Mouse (Mus musculus) gastrocnemius, postnatal 14 days (tissue): Measurements from ENCODE around the gene Tsr2. TPM values are rescaled to one million over a fixed set of nuclear protein-coding genes. Genes with fewer than 3 reads are reported as not detected.
A peak's percentile ranks its signal among the peaks of the same experiment; 100 is the strongest.

Source experiments
- DNase-seq: peaks from one replicate; pipeline ENCODE4 v3.0.0; 2021; ENCODE audit warnings: mixed read lengths
- intact Hi-C: fragments of 180-260 bp; cut with DNase I; formaldehyde crosslinking; loops from one replicate; pipeline ENCODE4 v1.15.1; 2025; ENCODE audit warnings: low total_unique reads
- long read RNA-seq, 2 experiments: library from polyadenylated mRNA; stranded (forward); transcript quantifications; one replicate each; pipeline ENCODE4 v2.0.0; 2021
- total RNA-seq, 2 experiments: library from RNA; stranded (reverse); gene quantifications; 2 replicates each; pipeline ENCODE4 v1.2.3; 2021

Gene Tsr2
- 1 to 10 TPM; 8.7 to 9.7 TPM for total RNA-seq
- long read RNA-seq, experiment 1, partial matches to known transcripts: 0 of 4 reads
- long read RNA-seq, experiment 1, other reads (novel, unspliced or antisense): 1 of 4 reads
- long read RNA-seq, experiment 2, partial matches to known transcripts: 0 of 8 reads
- long read RNA-seq, experiment 2, other reads (novel, unspliced or antisense): 2 of 8 reads

DNA sequence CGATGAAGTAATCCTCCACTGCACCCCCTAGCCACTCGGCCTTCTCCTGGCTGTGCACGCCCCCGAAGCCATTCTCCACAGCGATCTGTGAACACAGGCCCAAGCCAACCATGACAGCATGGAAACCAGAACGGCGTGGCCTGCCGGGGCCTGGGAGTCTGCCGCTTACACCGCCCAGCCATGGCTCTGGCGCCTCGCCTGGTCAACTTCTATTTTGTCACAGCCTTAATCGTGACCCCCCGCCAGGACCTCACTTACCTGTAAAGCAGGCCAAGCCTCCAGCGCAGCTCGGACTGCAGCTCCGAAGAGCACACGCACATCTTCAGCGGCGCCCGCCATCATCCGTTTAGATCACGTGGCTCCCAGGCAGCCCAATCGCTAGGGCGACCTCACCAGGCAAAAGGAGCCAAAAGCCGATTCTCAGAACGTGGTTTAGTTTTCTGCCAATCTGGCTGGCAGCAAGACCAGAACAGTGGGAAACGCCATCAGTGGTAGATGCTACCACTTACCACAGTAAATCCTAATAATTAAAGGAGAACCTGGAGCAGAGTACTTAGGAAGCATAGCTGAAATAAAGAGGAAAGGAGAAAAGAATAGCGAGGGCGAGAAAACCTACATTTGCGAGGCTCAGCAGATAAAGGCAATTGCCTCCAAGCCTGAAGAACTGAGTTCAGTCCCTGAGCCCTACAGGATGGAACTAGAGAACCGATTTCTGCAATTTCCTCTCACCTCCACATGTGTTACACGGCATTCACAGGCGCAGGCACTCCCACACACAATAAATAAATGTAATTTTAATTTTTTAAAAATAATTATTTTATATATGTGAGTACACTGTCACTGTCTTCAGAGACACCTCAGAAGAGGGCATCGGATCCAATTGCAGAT, at the start of gene Tsr2:
Gene Tsr2, minus strand, starts transcription at position 373 of the 888 bp plus-strand sequence.
- intact Hi-C loops: no loop called here
- peak; percentile 72 for DNase-seq

DNA sequence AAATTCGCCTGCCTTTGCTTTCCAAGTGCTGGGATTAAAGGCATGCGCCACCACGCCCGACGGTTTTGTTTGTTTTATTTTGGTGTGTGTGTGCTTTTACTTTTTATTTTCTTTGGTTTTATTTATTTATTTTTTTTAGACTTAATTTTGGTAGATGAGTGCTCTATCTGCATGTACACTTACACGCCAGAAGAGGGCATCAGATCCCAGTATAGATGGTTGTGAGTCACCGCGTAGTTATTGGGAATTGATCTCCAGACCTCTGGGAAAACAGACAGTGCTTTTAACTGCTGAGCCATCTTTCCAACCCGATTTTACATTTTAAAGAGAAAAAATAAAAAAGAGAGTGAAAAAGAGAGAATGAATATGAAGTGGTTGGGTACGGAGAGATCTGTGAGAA, 36.4 kb upstream of the Tsr2 start:
- intact Hi-C loops: no loop called here
- DNase-seq: no peak

DNA sequence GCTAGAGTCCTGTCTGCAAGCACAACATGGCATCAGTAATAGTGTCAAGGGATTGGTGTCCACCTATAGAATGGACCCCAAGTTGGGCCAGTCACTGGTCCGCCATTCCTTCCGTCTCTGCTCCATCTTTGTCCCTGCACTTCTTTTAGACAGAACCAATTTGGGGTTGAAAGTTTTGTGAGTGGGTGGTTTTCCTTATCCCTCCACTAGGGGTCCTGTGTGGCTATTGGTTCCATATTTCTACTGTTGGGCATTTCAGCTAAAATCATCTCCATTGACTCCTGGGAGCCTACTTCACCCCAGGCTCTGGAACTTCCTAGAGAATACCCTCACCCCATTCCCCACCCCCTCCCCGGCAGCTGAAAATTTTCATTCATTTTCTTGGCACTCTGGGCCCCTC, 34.1 kb upstream of the Tsr2 start:
- intact Hi-C loops: no loop called here
- DNase-seq: no peak

DNA sequence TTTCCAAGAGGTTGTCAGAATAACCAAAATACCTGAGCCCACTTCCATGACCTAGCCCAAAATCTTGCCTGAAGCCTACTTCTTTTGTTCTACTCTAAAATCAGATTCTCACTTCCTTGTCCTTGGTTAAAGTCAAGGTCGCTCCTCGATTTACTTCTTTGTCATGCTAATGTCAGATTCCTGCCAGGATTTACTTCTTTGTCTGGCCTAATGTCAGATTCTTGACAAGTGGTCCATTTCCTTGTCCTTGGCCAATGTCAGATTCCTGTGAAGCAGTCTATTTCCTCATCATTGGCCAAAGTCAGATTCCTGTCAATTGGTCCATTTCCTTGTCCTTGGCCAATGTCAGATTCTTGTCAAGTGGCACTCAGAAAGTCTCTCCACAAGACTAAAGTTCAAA, 27.6 kb upstream of the Tsr2 start:
- no peak for DNase-seq
- intact Hi-C loops: no loop called here

- intact Hi-C loops: loop anchor here (10.0 kb wide), 1 partner anchor 153 kb away; no protein-coding TSS in a partner anchor
Observed at GRCm38 (mm10) chrX:151117432-151117831, 21.1 kb upstream of the Tsr2 start.

GRCm38 (mm10) chrX:151116795-151117194, 20.5 kb upstream of the Tsr2 start:
- peak; percentile 23 for DNase-seq
- intact Hi-C loops: loop anchor here (10.0 kb wide), 1 partner anchor 152 kb away; no protein-coding TSS in a partner anchor

More at GRCm38 (mm10) chrX:151117432-151117831, 21.1 kb upstream of the Tsr2 start:
- DNase-seq: peak; percentile 4

DNA sequence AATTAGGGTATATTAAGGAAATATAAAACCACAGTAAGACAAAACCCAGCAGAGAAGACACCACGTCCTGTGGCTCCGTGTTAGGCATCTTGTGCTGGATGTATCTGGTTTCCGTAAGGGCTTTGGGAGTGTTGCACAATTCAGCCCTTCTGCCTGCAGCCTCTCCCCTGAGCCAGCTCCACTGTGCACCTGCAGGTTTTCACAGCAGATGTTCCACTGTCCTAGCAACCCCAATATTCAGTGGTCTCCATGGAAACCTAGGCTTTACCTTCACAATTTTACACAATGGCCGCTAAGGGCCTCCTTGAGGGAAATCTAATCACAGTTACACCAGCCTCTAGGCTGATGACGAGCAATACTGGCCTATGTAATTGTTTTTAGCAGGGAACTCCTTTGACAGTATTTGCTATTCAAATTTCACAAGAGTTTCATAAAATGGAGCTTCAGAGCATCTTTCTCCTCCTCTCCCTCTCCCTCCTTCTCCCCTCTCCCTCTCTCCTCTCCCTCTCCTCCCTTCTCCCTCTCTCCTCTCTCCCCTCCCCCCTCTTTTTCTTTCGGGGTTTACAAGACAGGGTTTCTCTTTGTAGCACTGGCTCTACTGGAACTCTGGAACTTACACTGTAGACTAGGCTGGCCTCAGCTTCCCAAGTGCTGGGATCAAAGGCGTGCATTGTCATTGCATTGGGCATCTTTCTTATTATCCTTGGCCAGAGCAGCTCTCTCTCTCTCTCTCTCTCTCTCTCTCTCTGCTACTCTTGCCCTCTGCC, 11.1 kb upstream of the Tsr2 start:
- no peak for DNase-seq

GRCm38 (mm10) chrX:151087418-151087817, 8.9 kb downstream of the Tsr2 start:
- intact Hi-C loops: no loop called here
- no peak for DNase-seq

More for the DNA sequence above, 11.1 kb upstream of the Tsr2 start:
- intact Hi-C loops: no loop called here

DNA sequence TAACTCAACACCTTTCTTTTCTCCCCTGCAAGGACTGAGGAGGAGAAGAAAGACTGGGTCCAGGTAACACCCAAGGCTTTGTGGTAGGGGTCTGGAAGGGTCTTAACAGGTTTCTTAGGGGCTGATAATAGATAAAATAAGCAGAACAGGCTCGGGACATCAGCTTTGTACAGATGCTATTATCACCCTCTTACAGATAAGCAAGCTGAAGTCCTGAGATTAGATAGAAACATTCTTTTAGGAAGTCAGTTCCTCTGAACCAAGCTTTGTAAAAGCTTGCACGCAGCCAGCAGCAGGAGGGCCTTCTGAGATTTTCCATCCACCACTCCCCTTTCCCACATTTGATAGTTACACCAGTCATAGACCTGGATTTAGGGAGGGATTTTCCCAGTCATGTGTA, 10.7 kb downstream of the Tsr2 start:
- intact Hi-C loops: no loop called here
- no peak for DNase-seq

- intact Hi-C loops: no loop called here
- DNase-seq: no peak
Observed at GRCm38 (mm10) chrX:151076941-151077485, 19.3 kb downstream of the Tsr2 start.

- intact Hi-C loops: no loop called here
- DNase-seq: no peak
Observed at GRCm38 (mm10) chrX:151076007-151076406, 20.3 kb downstream of the Tsr2 start.

GRCm38 (mm10) chrX:151067876-151068275, 28.5 kb downstream of the Tsr2 start:
- DNase-seq: no peak
- intact Hi-C loops: no loop called here

DNA sequence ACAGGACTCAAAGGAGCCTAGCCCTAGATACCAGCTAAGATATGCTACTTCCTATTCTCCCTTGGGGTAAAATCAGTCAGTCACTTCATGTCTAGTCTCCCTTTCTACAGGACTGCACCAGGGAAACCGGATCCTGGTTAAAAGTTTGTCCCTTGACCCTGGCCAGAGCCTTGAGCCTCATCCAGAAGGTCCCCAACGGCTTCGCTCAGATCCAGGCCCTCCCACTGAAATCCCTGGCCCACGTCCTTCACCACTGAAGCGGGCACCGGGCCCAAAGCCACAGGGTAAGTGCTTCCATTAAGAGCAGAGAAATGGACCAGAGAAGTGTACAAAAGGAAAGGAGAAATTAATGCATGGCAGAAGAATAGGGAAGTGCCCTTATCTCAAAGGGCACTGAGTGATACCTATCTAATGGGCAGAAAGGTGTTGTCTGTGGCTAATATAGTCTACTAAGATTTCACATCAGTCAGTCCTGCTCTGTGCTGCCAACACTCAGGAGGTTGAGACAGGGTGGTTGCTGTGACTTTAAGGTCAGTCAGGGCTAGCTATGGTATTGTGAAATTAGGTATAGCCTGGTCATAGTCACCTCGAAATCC, 30.2 kb downstream of the Tsr2 start:
- intact Hi-C loops: no loop called here
- no peak for DNase-seq

GRCm38 (mm10) chrX:151061615-151062299, 34.6 kb downstream of the Tsr2 start:
- intact Hi-C loops: no loop called here
- no peak for DNase-seq

DNA sequence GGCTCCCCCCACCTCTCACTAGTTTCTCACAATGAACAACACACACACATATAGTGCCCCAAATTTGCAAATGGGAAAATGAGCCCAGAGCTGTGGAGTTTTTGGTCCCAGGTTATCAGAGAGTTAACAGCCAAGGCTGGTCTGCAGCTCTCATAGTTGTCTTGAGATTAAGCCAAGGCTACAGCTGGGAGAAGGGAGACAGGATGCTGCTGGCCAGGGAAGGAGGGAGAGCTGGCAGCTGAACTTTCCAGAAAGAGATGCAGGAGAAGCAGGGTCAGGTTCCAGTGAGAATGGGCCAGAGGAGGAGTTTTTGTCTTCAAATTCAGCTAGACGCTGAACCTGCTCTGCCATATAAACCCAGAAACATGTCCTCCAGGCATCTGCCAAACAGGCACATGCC, 37.0 kb downstream of the Tsr2 start:
- peak; percentile 41 for DNase-seq

DNA sequence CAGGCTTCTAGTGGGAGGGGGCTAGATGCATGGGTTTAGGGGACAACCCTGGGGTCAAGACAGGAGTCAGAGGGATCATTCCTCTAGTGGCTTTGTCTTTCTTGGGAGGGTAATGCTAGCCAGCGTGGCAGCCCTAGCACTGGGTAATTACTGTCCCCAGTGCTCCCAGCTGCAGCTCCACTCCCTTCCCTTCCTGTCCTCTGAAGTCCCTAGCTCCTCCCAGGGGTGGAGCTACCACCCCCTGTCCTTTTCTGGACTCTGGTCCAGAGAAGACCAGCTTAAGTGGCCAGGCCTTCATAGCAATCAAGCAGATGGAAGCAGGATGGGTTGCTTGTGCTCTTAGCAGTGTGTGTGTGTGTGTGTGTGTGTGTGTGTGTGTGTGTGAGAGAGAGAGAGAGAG, 40.8 kb downstream of the Tsr2 start:
- intact Hi-C loops: no loop called here
- DNase-seq: peak; percentile 57

More for the DNA sequence above, 37.0 kb downstream of the Tsr2 start:
- intact Hi-C loops: no loop called here

DNA sequence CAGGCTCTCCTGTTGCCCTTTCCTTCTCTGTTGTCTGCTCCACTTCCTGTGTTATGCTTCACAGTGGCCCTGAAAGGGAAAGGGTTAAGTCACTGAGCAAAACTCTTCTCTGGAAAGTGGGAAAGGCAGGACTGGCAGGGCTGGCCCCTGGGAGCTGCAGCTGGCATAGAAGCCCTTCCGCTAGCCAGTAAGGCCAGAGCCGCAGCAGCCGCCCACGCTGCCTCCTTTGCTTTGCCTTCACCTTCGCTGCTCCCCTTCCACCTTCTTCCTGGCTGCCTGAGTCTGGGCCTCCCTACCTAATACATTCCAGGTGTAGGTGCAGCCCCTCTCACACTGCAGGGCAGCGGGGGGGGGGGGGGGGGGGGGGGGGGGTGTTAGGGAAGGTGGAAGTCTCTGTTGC, 41.9 kb downstream of the Tsr2 start:
- DNase-seq: peak; percentile 32
- intact Hi-C loops: no loop called here

DNA sequence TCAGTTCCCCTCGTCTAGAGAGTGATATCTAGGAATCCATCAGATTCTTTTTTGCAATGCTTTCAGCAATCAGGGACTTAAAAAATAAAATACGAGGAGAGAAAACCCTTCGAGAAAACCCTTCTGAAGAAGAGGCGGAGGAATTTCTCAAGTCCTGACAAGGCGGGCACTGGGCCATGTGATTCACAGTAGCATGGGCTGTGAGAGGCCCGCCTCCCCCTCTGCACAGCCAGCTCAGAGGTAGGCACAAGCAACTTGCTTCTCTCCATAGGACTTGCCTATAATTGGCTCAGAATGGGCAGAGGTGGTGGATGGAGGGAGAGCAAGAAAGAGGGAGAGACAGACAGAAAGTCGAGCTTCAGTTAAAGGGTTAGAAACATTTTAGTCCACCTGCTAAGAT, 46.0 kb downstream of the Tsr2 start:
- intact Hi-C loops: no loop called here
- DNase-seq: peak; percentile 26

- intact Hi-C loops: no loop called here
- DNase-seq: no peak
Observed at GRCm38 (mm10) chrX:151049661-151050215, 46.6 kb downstream of the Tsr2 start.
